ENCODE assay signal across 8 mouse cellular contexts in genomic region chr9:58112866-58113278, GRCm38 (mm10). TPM values are rescaled to one million over a fixed set of nuclear protein-coding genes. Genes with fewer than 3 reads are reported as not detected.
A peak's percentile ranks its signal among the peaks of the same experiment; 100 is the strongest.
DNase-seq lines count a peak whose midpoint lies in the region; ATAC-seq lines count a peak whose summit lies in the region.

No protein-coding gene starts in this region.

- peaks cover 25% of the 10 kb centered on the region for H3K4me1 ChIP-seq in embryonic facial prominence, embryonic 14.5 days (ENCODE audit: control insufficient read depth, insufficient read depth, low read length)
- H3K4me1 ChIP-seq in neural tube, embryonic 14.5 days (ENCODE audit: control insufficient read depth, insufficient read depth, low read length) = peaks cover 40% of the 10 kb centered on the region

- H3K9me3 ChIP-seq in embryonic facial prominence, embryonic 14.5 days (ENCODE audit: control insufficient read depth, low read length) = no peaks in the 10 kb centered on the region
- no peaks in the 10 kb centered on the region for H3K9me3 ChIP-seq in neural tube, embryonic 14.5 days (ENCODE audit: control insufficient read depth, low read length)

- ATAC-seq in embryonic facial prominence, embryonic 14.5 days (ENCODE audit: low read depth) = peak; percentile 17; the same call in 1 of the 2 replicates
- peak; percentile 72 for ATAC-seq in neural tube, embryonic 14.5 days (ENCODE audit: low read depth)

- no peak overlapping the region for H3K4me3 ChIP-seq in embryonic facial prominence, embryonic 14.5 days (ENCODE audit: low read depth, low read length)
- no peak overlapping the region for H3K4me3 ChIP-seq in neural tube, embryonic 14.5 days (ENCODE audit: low read depth, low read length)

- H3K9ac ChIP-seq in embryonic facial prominence, embryonic 14.5 days (ENCODE audit: low read depth, low read length) = no peak overlapping the region
- H3K9ac ChIP-seq in neural tube, embryonic 14.5 days (replicated peaks; ENCODE audit: low read depth, low read length) = peak overlapping the region; percentile 32

- H3K4me2 ChIP-seq in embryonic facial prominence, embryonic 14.5 days (ENCODE audit: low read depth, low read length) = peak overlapping the region; percentile 50
- H3K4me2 ChIP-seq in neural tube, embryonic 14.5 days (ENCODE audit: low read depth, low read length) = peak overlapping the region; percentile 15; the same call in 1 of the 2 replicates

- no peaks in the 10 kb centered on the region for H3K36me3 ChIP-seq in embryonic facial prominence, embryonic 14.5 days (ENCODE audit: control insufficient read depth, insufficient read depth, low read length)
- H3K36me3 ChIP-seq in neural tube, embryonic 14.5 days (ENCODE audit: control insufficient read depth, insufficient read depth, low read length) = no peaks in the 10 kb centered on the region

- WGBS in embryonic facial prominence, embryonic 14.5 days = 12% methylated on average over 6 of the region's 6 CpGs
- WGBS in neural tube, embryonic 14.5 days = 0% methylated on average over 6 of the region's 6 CpGs

- peak overlapping the region; percentile 50 for H3K27ac ChIP-seq in embryonic facial prominence, embryonic 14.5 days (replicated peaks; ENCODE audit: low read depth, low read length)
- peak overlapping the region; percentile 90 for H3K27ac ChIP-seq in neural tube, embryonic 14.5 days (ENCODE audit: low read depth, low read length)

- peak; percentile 45 to 56 for DNase-seq in layer of hippocampus, postnatal 14 days (ENCODE audit: low spot score in 2 of 2)
- DNase-seq in layer of hippocampus, adult 8-10 months (ENCODE audit: low spot score in 2 of 2) = no peak
- DNase-seq in embryonic facial prominence, embryonic 14.5 days (ENCODE audit: low spot score) = peak; percentile 65
- peak; percentile 22 for DNase-seq in kidney, postnatal 14 days
- no peak for DNase-seq in frontal cortex, adult 2 months (ENCODE audit: extremely low spot score in 1 of 2, low spot score in 1 of 2)
- no peak for DNase-seq in ovary, adult 18-20 months (ENCODE audit: low spot score)
- DNase-seq in adrenal gland, postnatal 25 days = no peak

- no peaks in the 10 kb centered on the region for H3K27me3 ChIP-seq in embryonic facial prominence, embryonic 14.5 days (replicated peaks; ENCODE audit: control insufficient read depth, insufficient read depth, low read length)
- no peaks in the 10 kb centered on the region for H3K27me3 ChIP-seq in neural tube, embryonic 14.5 days (ENCODE audit: control insufficient read depth, insufficient read depth, low read length)

RNA-seq across cellular contexts. Expression of gene Ccdc33, which starts 5.8 kb away (rescaled TPM):
- total RNA-seq in layer of hippocampus, postnatal 14 days (2021) = 1 to 10 TPM in 1 of 2 experiments, under 1 TPM in 1; 0.64 to 1.7 TPM
- 1 to 10 TPM in 3 of 4 experiments, under 1 TPM in 1; 0.87 to 2.0 (median 1.3) TPM for total RNA-seq in layer of hippocampus, adult 8-10 months (2022)
- polyA plus RNA-seq in embryonic facial prominence, embryonic 14.5 days (2014; fragmentation: Nextera tagmentation; extraction: Ambion mirVana) = 0.25 and 0.54 TPM in 2 replicates
- polyA plus RNA-seq in neural tube, embryonic 14.5 days (2014; fragmentation: Nextera tagmentation; extraction: Ambion mirVana) = 0.13 TPM in 1 of 2 replicates, not detected in the other
- polyA plus RNA-seq in frontal cortex, adult 2 months (2012; rRNA removed) = 1.4 and 1.8 TPM in 2 replicates
- total RNA-seq in adrenal gland, postnatal 25 days (2021) = 0.39 and 0.76 TPM in 2 replicates

RNA-seq across cellular contexts. Expression of gene Stra6, which starts 49.3 kb away (rescaled TPM):
- total RNA-seq in layer of hippocampus, postnatal 14 days (2021) = 10 to 100 TPM in 1 of 2 experiments, 1 to 10 TPM in 1; 6.3 to 10.8 TPM
- total RNA-seq in layer of hippocampus, adult 8-10 months (2022) = 10 to 100 TPM; 17.0 to 22.6 (median 18.2) TPM
- 10.5 and 16.1 TPM in 2 replicates for polyA plus RNA-seq in embryonic facial prominence, embryonic 14.5 days (2014; fragmentation: Nextera tagmentation; extraction: Ambion mirVana)
- 6.0 and 28.4 TPM in 2 replicates for polyA plus RNA-seq in neural tube, embryonic 14.5 days (2014; fragmentation: Nextera tagmentation; extraction: Ambion mirVana)
- polyA plus RNA-seq in frontal cortex, adult 2 months (2012; rRNA removed) = 5.7 and 7.6 TPM in 2 replicates
- total RNA-seq in adrenal gland, postnatal 25 days (2021) = 1.6 and 2.1 TPM in 2 replicates

Comparison
In these comparisons a context has a peak if more than half of its experiments do, and no peak if none do; other contexts are left out.
1. DNase-seq: peak in layer of hippocampus, postnatal 14 days (2 of 2), embryonic facial prominence, embryonic 14.5 days (single experiment) and kidney, postnatal 14 days (single experiment); none in layer of hippocampus, adult 8-10 months (0 of 2), frontal cortex, adult 2 months (0 of 2), ovary, adult 18-20 months (single experiment) and adrenal gland, postnatal 25 days (single experiment).